Mouse (Mus musculus): ENCODE results near the gene Lrrc42. TPM values are rescaled to one million over a fixed set of nuclear protein-coding genes. Genes with fewer than 3 reads are reported as not detected.

The Lrrc42 gene
- polyA plus RNA-seq, 1 experiment = 16.0 TPM

- Histone ChIP-seq H3K4me3 (replicated peaks; ENCODE audit: control insufficient read depth, low read depth, low read length) (no peak overlapping the region), H3K27ac (ENCODE audit: control insufficient read depth, insufficient read depth, low read depth, low read length, poor library complexity) (no peak overlapping the region), H3K4me1 (ENCODE audit: control insufficient read depth, insufficient read depth, low read length) (no peaks in the 10 kb centered on the region; the same call in 1 of the 2 replicates)
- no peak for TF ChIP-seq CTCF (IDR thresholded peaks at IDR 0.05; ENCODE audit: control insufficient read depth, insufficient read depth, low read length)
- no peak for TF ChIP-seq POLR2A (IDR thresholded peaks at IDR 0.05; ENCODE audit: borderline replicate concordance, control insufficient read depth, low read depth, low read length)
- WGBS = 69% methylated on average over 7 of the region's 7 CpGs
Measured at GRCm38 (mm10) chr4:107203001-107203400, 50.3 kb downstream of the Lrrc42 start.

- no peak for TF ChIP-seq CTCF (IDR thresholded peaks at IDR 0.05; ENCODE audit: control insufficient read depth, insufficient read depth, low read length)
- no peak for TF ChIP-seq POLR2A (IDR thresholded peaks at IDR 0.05; ENCODE audit: borderline replicate concordance, control insufficient read depth, low read depth, low read length)
- H3K4me3 ChIP-seq (replicated peaks; ENCODE audit: control insufficient read depth, low read depth, low read length) = no peak overlapping the region
- 93% methylated on average over 3 of the region's 3 CpGs for WGBS
Measured at GRCm38 (mm10) chr4:107201779-107202178, 51.6 kb downstream of the Lrrc42 start.

DNA sequence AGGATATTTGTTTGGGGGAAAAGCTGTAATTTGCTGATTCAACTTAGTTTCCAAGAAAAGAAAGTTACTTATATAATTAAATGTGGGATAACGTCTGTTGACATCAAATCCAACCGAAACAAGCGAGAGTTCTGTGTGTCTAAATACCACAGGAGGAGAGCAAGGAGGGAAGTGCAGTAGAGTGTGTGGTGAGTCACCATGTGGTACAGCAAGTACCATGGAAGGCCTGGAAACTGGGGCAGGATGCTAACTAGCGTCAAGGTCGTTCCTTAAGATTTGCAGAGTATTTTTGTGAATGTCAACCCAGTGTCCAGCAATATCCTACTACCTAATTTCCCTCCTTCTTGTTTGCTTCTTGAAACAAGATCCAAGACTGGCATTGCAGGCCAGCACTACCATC lies 55.3 kb downstream of the Lrrc42 start:
- 89% methylated on average over 5 of the region's 5 CpGs for WGBS
- Histone ChIP-seq H3K4me3 (replicated peaks; ENCODE audit: control insufficient read depth, low read depth, low read length) (no peak overlapping the region), H3K4me1 (ENCODE audit: control insufficient read depth, insufficient read depth, low read length) (no peaks in the 10 kb centered on the region; the same call in 1 of the 2 replicates), H3K27ac (ENCODE audit: control insufficient read depth, insufficient read depth, low read depth, low read length, poor library complexity) (no peak overlapping the region)
- no peak for TF ChIP-seq POLR2A (IDR thresholded peaks at IDR 0.05; ENCODE audit: borderline replicate concordance, control insufficient read depth, low read depth, low read length)
- no peak for TF ChIP-seq CTCF (IDR thresholded peaks at IDR 0.05; ENCODE audit: control insufficient read depth, insufficient read depth, low read length)

More at GRCm38 (mm10) chr4:107201779-107202178, 51.6 kb downstream of the Lrrc42 start:
- no peaks in the 10 kb centered on the region; the same call in 1 of the 2 replicates for H3K4me1 ChIP-seq (ENCODE audit: control insufficient read depth, insufficient read depth, low read length)
- no peak overlapping the region for H3K27ac ChIP-seq (ENCODE audit: control insufficient read depth, insufficient read depth, low read depth, low read length, poor library complexity)

DNA sequence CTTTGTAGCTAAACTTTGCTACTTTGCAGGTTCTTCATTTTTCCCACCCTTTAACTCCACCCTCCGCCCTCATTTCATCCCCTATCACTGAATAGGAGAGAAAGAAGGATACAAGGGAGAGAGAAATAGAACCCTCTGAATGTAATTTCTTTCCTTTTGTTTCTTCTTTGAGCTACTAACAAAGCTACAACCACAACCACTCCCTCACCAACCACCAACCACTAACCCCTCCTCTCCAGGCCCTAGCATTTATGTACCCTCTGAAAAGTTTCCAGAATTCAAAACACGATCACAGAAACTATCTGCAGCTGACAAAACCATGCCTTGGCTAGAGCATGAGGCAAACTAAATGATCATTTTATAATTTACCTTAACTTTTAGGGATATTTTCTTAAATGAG lies 56.9 kb downstream of the Lrrc42 start:
- H3K27ac ChIP-seq (ENCODE audit: control insufficient read depth, insufficient read depth, low read depth, low read length, poor library complexity) = no peak overlapping the region
- WGBS = 73% methylated on average over 2 of the region's 2 CpGs
- H3K4me3 ChIP-seq (replicated peaks; ENCODE audit: control insufficient read depth, low read depth, low read length) = no peak overlapping the region
- TF ChIP-seq POLR2A (IDR thresholded peaks at IDR 0.05; ENCODE audit: borderline replicate concordance, control insufficient read depth, low read depth, low read length) (no peak), CTCF (IDR thresholded peaks at IDR 0.05; ENCODE audit: control insufficient read depth, insufficient read depth, low read length) (no peak)
- no peaks in the 10 kb centered on the region; the same call in 1 of the 2 replicates for H3K4me1 ChIP-seq (ENCODE audit: control insufficient read depth, insufficient read depth, low read length)

DNA sequence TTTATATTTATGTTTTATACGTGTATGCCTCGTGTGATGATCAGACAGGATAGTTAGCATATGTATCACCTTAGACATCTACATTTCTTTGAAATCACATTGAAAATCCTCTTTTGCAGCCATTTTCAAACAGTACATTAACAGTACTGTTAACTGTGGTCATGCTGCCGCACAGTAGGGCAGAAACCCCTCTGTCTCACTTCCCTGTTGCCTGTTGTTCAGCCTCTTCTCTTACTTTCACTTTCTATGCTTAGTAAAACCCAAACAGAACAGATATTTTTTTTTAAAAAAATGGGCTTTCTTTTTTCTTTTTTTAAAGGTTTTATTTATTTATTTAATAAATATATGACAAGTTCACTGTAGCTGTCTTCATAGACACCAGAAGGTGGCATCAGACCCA lies 59.5 kb downstream of the Lrrc42 start:
- Histone ChIP-seq H3K4me1 (ENCODE audit: control insufficient read depth, insufficient read depth, low read length) (no peaks in the 10 kb centered on the region; the same call in 1 of the 2 replicates), H3K27ac (ENCODE audit: control insufficient read depth, insufficient read depth, low read depth, low read length, poor library complexity) (no peak overlapping the region), H3K4me3 (replicated peaks; ENCODE audit: control insufficient read depth, low read depth, low read length) (no peak overlapping the region)
- no peak for TF ChIP-seq POLR2A (IDR thresholded peaks at IDR 0.05; ENCODE audit: borderline replicate concordance, control insufficient read depth, low read depth, low read length)
- no peak for TF ChIP-seq CTCF (IDR thresholded peaks at IDR 0.05; ENCODE audit: control insufficient read depth, insufficient read depth, low read length)
- WGBS = 85% methylated on average over 3 of the region's 3 CpGs

GRCm38 (mm10) chr4:107185703-107186102 lies 67.6 kb downstream of the Lrrc42 start:
- no peak for TF ChIP-seq POLR2A (IDR thresholded peaks at IDR 0.05; ENCODE audit: borderline replicate concordance, control insufficient read depth, low read depth, low read length)
- no peak for TF ChIP-seq CTCF (IDR thresholded peaks at IDR 0.05; ENCODE audit: control insufficient read depth, insufficient read depth, low read length)
- Histone ChIP-seq H3K4me3 (replicated peaks; ENCODE audit: control insufficient read depth, low read depth, low read length) (no peak overlapping the region), H3K4me1 (ENCODE audit: control insufficient read depth, insufficient read depth, low read length) (no peaks in the 10 kb centered on the region; the same call in 1 of the 2 replicates), H3K27ac (ENCODE audit: control insufficient read depth, insufficient read depth, low read depth, low read length, poor library complexity) (no peak overlapping the region)
- 89% methylated on average over 3 of the region's 3 CpGs for WGBS

Other genes starting within 250 kb of the Lrrc42 start
- gene Mrpl37, start 186.7 kb downstream of the Lrrc42 start, polyA plus RNA-seq (2011; ENCODE audit: insufficient read depth, insufficient read length, low replicate concordance, missing spikeins) = 37.4 and 40.1 TPM in 2 replicates
- 1.5 and 4.7 TPM in 2 replicates for gene Cyb5rl, start 186.5 kb downstream of the Lrrc42 start, polyA plus RNA-seq (2011; ENCODE audit: insufficient read depth, insufficient read length, low replicate concordance, missing spikeins)
- not detected in 2 replicates for gene Cdcp2, start 156.6 kb downstream of the Lrrc42 start, polyA plus RNA-seq (2011; ENCODE audit: insufficient read depth, insufficient read length, low replicate concordance, missing spikeins)
- gene Tmem59, start 75.1 kb downstream of the Lrrc42 start, polyA plus RNA-seq (2011; ENCODE audit: insufficient read depth, insufficient read length, low replicate concordance, missing spikeins) = 30.6 and 44.6 TPM in 2 replicates
- 26.5 and 33.5 TPM in 2 replicates for gene Tceanc2, start 74.4 kb downstream of the Lrrc42 start, polyA plus RNA-seq (2011; ENCODE audit: insufficient read depth, insufficient read length, low replicate concordance, missing spikeins)
- not detected in 2 replicates for gene Ldlrad1, start 44.4 kb downstream of the Lrrc42 start, polyA plus RNA-seq (2011; ENCODE audit: insufficient read depth, insufficient read length, low replicate concordance, missing spikeins)
- 2.7 and 4.1 TPM in 2 replicates for gene Hspb11, start 61 bp upstream of the Lrrc42 start, polyA plus RNA-seq (2011; ENCODE audit: insufficient read depth, insufficient read length, low replicate concordance, missing spikeins)
- gene Dio1, start 53.6 kb upstream of the Lrrc42 start, polyA plus RNA-seq (2011; ENCODE audit: insufficient read depth, insufficient read length, low replicate concordance, missing spikeins) = 0.90 TPM in 1 of 2 replicates, not detected in the other
- gene Yipf1, start 60.8 kb upstream of the Lrrc42 start, polyA plus RNA-seq (2011; ENCODE audit: insufficient read depth, insufficient read length, low replicate concordance, missing spikeins) = 24.4 and 55.6 TPM in 2 replicates
- 5.0 and 17.2 TPM in 2 replicates for gene Ndc1, start 114.3 kb upstream of the Lrrc42 start, polyA plus RNA-seq (2011; ENCODE audit: insufficient read depth, insufficient read length, low replicate concordance, missing spikeins)
- gene Glis1, start 181.1 kb upstream of the Lrrc42 start, polyA plus RNA-seq (2011; ENCODE audit: insufficient read depth, insufficient read length, low replicate concordance, missing spikeins) = not detected in 2 replicates